Mouse (Mus musculus) forelimb bud, embryonic 11.5 days (tissue): ENCODE data around the gene Tmem44.

Experiments
- DNase-seq: peaks from one replicate; pipeline ENCODE4 v3.0.0-alpha.2; 2012; ENCODE audit warnings: low read depth, low spot score

Gene Tmem44

GRCm38 (mm10) chr16:30518635-30519034 is 32.0 kb downstream of the Tmem44 start:
- no peak for DNase-seq

- DNase-seq, result no peak
Observed at GRCm38 (mm10) chr16:30517666-30518283, 32.9 kb downstream of the Tmem44 start.

- no peak for DNase-seq
Observed at GRCm38 (mm10) chr16:30516993-30517392, 33.6 kb downstream of the Tmem44 start.

GRCm38 (mm10) chr16:30515418-30515817 is 35.2 kb downstream of the Tmem44 start:
- DNase-seq, result no peak

- DNase-seq, result no peak
Observed at GRCm38 (mm10) chr16:30513050-30514024, 37.3 kb downstream of the Tmem44 start.

- DNase-seq, result no peak
Observed at GRCm38 (mm10) chr16:30512375-30513049, 38.1 kb downstream of the Tmem44 start.

- DNase-seq, result no peak
Observed at GRCm38 (mm10) chr16:30511563-30512340, 38.9 kb downstream of the Tmem44 start.

- peak; percentile 89 for DNase-seq
Observed at GRCm38 (mm10) chr16:30510504-30511451, 39.9 kb downstream of the Tmem44 start.

GRCm38 (mm10) chr16:30510091-30510490 is 40.6 kb downstream of the Tmem44 start:
- no peak for DNase-seq

- no peak for DNase-seq
Observed at GRCm38 (mm10) chr16:30509340-30509739, 41.3 kb downstream of the Tmem44 start.

- no peak for DNase-seq
Observed at GRCm38 (mm10) chr16:30508738-30509137, 41.9 kb downstream of the Tmem44 start.

- no peak for DNase-seq
Observed at GRCm38 (mm10) chr16:30507120-30507519, 43.5 kb downstream of the Tmem44 start.

- DNase-seq, result no peak
Observed at GRCm38 (mm10) chr16:30505311-30506031, 45.2 kb downstream of the Tmem44 start.

- DNase-seq, result no peak
Observed at GRCm38 (mm10) chr16:30504856-30505255, 45.8 kb downstream of the Tmem44 start.

- DNase-seq, result peak; percentile 67
Observed at GRCm38 (mm10) chr16:30503958-30504357, 46.7 kb downstream of the Tmem44 start.

- no peak for DNase-seq
Observed at GRCm38 (mm10) chr16:30502221-30502891, 48.3 kb downstream of the Tmem44 start.

- DNase-seq, result no peak
Observed at GRCm38 (mm10) chr16:30501621-30502020, 49.0 kb downstream of the Tmem44 start.

- DNase-seq, result no peak
Observed at GRCm38 (mm10) chr16:30500223-30500622, 50.4 kb downstream of the Tmem44 start.
